Mouse (Mus musculus) bone marrow, adult 2 months (tissue): ENCODE measurements around the gene Rnf43.

Source experiments
- CTCF ChIP-seq: fragments of 200-500 bp; IDR thresholded peaks from 2 replicates; pipeline ENCODE4 v1.5.1; 2011; ENCODE audit warnings: low read length, control low read depth; ENCODE audit not compliant: control insufficient read depth, insufficient read depth
- POLR2A ChIP-seq: fragments of 200-500 bp; IDR thresholded peaks from 2 replicates; pipeline ENCODE4 v1.6.1; 2011; ENCODE audit warnings: low read depth, mild to moderate bottlenecking, control low read depth, low read length, borderline replicate concordance; ENCODE audit not compliant: control insufficient read depth

DNA sequence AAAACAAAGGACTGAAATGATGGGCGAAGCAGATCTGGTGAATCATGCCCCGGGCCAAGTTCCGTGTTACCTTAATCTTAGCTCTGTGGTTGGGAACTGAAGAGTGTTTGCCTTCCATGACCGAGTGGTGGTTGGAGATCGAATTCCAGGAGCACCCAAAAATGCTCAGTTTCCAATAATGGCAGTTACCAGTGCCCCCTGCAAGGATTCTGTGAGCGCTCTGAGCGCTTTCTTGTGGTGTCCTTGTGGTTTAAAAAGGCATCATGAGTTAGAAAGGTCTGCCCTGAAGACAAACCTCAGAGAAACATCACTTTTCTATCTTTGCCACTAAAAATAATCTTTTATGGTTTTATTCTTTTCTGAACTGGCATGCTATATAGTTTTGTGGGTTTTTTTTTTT is 16.5 kb downstream of the Rnf43 start:
- TF ChIP-seq CTCF (no peak), POLR2A (no peak)
